Mouse (Mus musculus) testis, adult 2 months (tissue): ENCODE data around the gene Rgs3. TPM values are rescaled to one million over a fixed set of nuclear protein-coding genes. Genes with fewer than 3 reads are reported as not detected.

Source experiments
- H3K27ac ChIP-seq: fragments of 200-500 bp; 2 replicates; pipeline ENCODE4 v1.5.1; 2012; ENCODE audit warnings: low read depth, low read length; ENCODE audit not compliant: control insufficient read depth, insufficient read depth
- H3K27me3 ChIP-seq: fragments of 200-500 bp; 2 replicates; pipeline ENCODE4 v1.6.1; 2012; ENCODE audit warnings: mild to moderate bottlenecking, low read length, moderate library complexity; ENCODE audit not compliant: control insufficient read depth, insufficient read depth
- H3K36me3 ChIP-seq: fragments of 200-500 bp; 2 replicates; pipeline ENCODE4 v1.6.1; 2012; ENCODE audit warnings: mild to moderate bottlenecking, low read length; ENCODE audit not compliant: control insufficient read depth, insufficient read depth
- H3K4me1 ChIP-seq: fragments of 200-500 bp; 2 replicates; pipeline ENCODE4 v1.6.1; 2012; ENCODE audit warnings: low read length; ENCODE audit not compliant: control insufficient read depth, insufficient read depth
- H3K4me3 ChIP-seq: fragments of 200-500 bp; 2 replicates; pipeline ENCODE4 v1.5.1; 2012; ENCODE audit warnings: low read depth, mild to moderate bottlenecking, low read length, moderate library complexity, mixed read lengths; ENCODE audit not compliant: control insufficient read depth
- CTCF ChIP-seq: fragments of 200-500 bp; IDR thresholded peaks from 2 replicates; pipeline ENCODE4 v1.5.1; 2012; ENCODE audit warnings: low read depth, mild to moderate bottlenecking, inconsistent platforms, low read length, moderate library complexity; ENCODE audit not compliant: control insufficient read depth, insufficient read depth, insufficient replicate concordance
- POLR2A ChIP-seq: fragments of 200-500 bp; IDR thresholded peaks from 2 replicates; pipeline ENCODE4 v1.6.1; 2012; ENCODE audit warnings: low read depth, mild to moderate bottlenecking, inconsistent platforms, low read length, moderate library complexity; ENCODE audit not compliant: control insufficient read depth
- polyA plus RNA-seq: library from polyadenylated mRNA; depleted of rRNA; stranded (reverse); fragments of >200 nt; gene quantifications from 2 replicates; pipeline ENCODE4 v1.2.3, GENCODE M21; 2012; rRNA removed

Rgs3 gene
- polyA plus RNA-seq, 1 experiment: 65.5 TPM

DNA sequence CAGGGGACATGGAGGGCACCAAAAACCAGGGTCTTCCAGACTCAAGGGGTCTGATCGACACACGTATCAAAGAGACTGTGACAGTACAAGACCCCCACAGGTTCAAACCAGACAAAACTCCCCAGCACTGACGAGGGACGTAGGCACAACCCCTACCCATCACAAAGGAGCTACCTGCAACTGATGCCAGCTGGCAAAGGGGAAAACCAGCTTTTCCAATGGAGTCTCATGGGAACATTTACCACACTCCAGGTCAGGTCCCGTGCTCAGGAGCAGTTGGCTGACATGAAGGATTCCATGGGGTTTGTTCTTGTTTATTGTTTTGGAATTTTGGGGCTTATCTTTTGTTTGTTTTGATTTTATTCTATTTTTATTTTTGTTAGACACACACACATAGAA is 181.4 kb downstream of the Rgs3 start:
- no peaks in the 10 kb centered on the region for H3K36me3 ChIP-seq
- H3K27ac ChIP-seq: no peak overlapping the region
- H3K27me3 ChIP-seq: no peaks in the 10 kb centered on the region
- H3K4me1 ChIP-seq: peaks cover 5% of the 10 kb centered on the region
- H3K4me3 ChIP-seq: no peak overlapping the region
- TF ChIP-seq POLR2A: no peak
- no peak for TF ChIP-seq CTCF

DNA sequence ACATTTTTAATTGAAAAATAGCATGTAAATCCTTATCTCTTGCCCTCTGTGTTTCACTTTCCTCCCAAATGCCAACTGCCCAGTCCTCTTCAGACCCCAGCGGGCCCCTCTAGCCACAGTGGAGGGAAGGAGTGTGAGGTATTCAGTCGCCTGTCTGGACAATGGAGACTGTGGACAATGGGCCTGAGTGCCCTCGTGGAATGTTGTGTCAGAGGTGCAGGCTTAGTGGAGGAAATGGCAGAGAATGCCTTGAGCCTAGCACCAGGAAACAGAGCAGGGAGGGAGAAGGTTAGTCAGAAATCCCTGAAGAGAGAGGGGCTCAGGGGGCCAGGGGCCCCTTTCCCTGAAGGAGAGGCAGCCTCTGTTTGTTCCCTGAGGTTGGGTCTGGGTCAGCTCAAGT is 182.0 kb downstream of the Rgs3 start:
- no peak overlapping the region for H3K4me3 ChIP-seq
- no peak overlapping the region for H3K27ac ChIP-seq
- H3K27me3 ChIP-seq: no peaks in the 10 kb centered on the region
- TF ChIP-seq CTCF (no peak), POLR2A (no peak)
- H3K4me1 ChIP-seq: peaks cover 5% of the 10 kb centered on the region
- no peaks in the 10 kb centered on the region for H3K36me3 ChIP-seq

- H3K4me1 ChIP-seq: peaks cover 5% of the 10 kb centered on the region
- H3K27ac ChIP-seq: no peak overlapping the region
- TF ChIP-seq POLR2A (no peak), CTCF (no peak)
- no peaks in the 10 kb centered on the region for H3K36me3 ChIP-seq
- H3K27me3 ChIP-seq: no peaks in the 10 kb centered on the region
- H3K4me3 ChIP-seq: no peak overlapping the region
These were observed 183.5 kb downstream of the Rgs3 start for GRCm38 (mm10) chr4:62742885-62743760.

DNA sequence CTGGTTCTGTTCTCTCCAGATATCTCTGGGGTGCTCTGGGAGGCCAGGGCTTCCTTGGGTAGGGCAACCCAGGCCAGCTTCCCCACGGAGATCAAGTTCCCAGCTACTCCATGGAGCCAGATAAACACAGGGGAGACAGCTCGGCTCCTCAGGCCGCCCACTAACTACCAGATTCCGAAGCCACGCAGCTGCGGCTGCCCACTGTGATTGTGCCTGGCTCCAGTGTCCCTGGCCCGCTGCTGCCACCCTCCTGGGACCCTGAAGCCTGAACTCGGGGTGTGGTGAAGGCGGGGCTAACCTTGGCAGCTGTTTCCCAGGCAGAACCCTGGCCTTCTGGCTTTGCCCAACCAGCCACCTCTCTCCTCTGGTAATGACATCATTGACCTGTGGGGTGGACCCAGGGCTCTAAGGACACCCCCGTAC is 184.9 kb downstream of the Rgs3 start:
- no peak overlapping the region for H3K4me3 ChIP-seq
- no peak for TF ChIP-seq CTCF
- no peak for TF ChIP-seq POLR2A
- peaks cover 5% of the 10 kb centered on the region for H3K4me1 ChIP-seq
- no peaks in the 10 kb centered on the region for H3K36me3 ChIP-seq
- H3K27me3 ChIP-seq: no peaks in the 10 kb centered on the region
- no peak overlapping the region for H3K27ac ChIP-seq

GRCm38 (mm10) chr4:62744985-62745638 is 185.5 kb downstream of the Rgs3 start:
- peaks cover 5% of the 10 kb centered on the region for H3K4me1 ChIP-seq
- H3K36me3 ChIP-seq: no peaks in the 10 kb centered on the region
- no peak overlapping the region for H3K4me3 ChIP-seq
- no peak overlapping the region for H3K27ac ChIP-seq
- TF ChIP-seq POLR2A (no peak), CTCF (no peak)
- H3K27me3 ChIP-seq: no peaks in the 10 kb centered on the region

Other genes starting within 250 kb of the Rgs3 start
- 6.1 and 6.5 TPM in 2 replicates for gene Fkbp15, start 199.3 kb upstream of the Rgs3 start, polyA plus RNA-seq
- 14.4 and 18.1 TPM in 2 replicates for gene Slc31a1, start 199.1 kb upstream of the Rgs3 start, polyA plus RNA-seq
- 16.0 and 19.2 TPM in 2 replicates for gene Cdc26, start 151.2 kb upstream of the Rgs3 start, polyA plus RNA-seq
- gene Prpf4, start 151.1 kb upstream of the Rgs3 start, polyA plus RNA-seq: 9.2 and 9.6 TPM in 2 replicates
- 4.2 and 4.3 TPM in 2 replicates for gene Rnf183, start 124.6 kb upstream of the Rgs3 start, polyA plus RNA-seq
- gene Wdr31, start 89.0 kb upstream of the Rgs3 start, polyA plus RNA-seq: 202 and 208 TPM in 2 replicates
- 443 and 501 TPM in 2 replicates for gene Bspry, start 79.8 kb upstream of the Rgs3 start, polyA plus RNA-seq
- gene Hdhd3, start 56.4 kb upstream of the Rgs3 start, polyA plus RNA-seq: 5.9 and 7.0 TPM in 2 replicates
- gene Alad, start 39.9 kb upstream of the Rgs3 start, polyA plus RNA-seq: 57.5 and 64.0 TPM in 2 replicates
- gene Pole3, start 34.8 kb upstream of the Rgs3 start, polyA plus RNA-seq: 44.8 and 47.1 TPM in 2 replicates
- 9.8 and 10.4 TPM in 2 replicates for gene 4933430I17Rik, start 34.5 kb upstream of the Rgs3 start, polyA plus RNA-seq